Mouse (Mus musculus) gastrocnemius, adult 8-10 months (tissue): Measurements from ENCODE around the gene Mapk13. TPM values are rescaled to one million over a fixed set of nuclear protein-coding genes. Genes with fewer than 3 reads are reported as not detected.

Experiments used
- DNase-seq, 2 experiments: peaks; one replicate each; pipeline ENCODE4 v3.0.0; 2022; ENCODE audit warnings: low spot score in 2 of 2
- total RNA-seq, 4 experiments: library from RNA; stranded (reverse); gene quantifications; 2 replicates each; pipeline ENCODE4 v1.2.4; 2022

The Mapk13 gene
- total RNA-seq, 4 experiments from 2014 or later: 0.34 TPM; not detected in 3

- no peak for DNase-seq
Observed at GRCm38 (mm10) chr17:28775161-28775560, 6.1 kb downstream of the Mapk13 start.

GRCm38 (mm10) chr17:28776817-28777216 is 7.7 kb downstream of the Mapk13 start:
- DNase-seq: no peak

GRCm38 (mm10) chr17:28777231-28778005 is 8.3 kb downstream of the Mapk13 start:
- DNase-seq: peak; percentile 48 to 83

- DNase-seq: no peak
Observed at GRCm38 (mm10) chr17:28779735-28780134, 10.6 kb downstream of the Mapk13 start.

- DNase-seq: no peak
Observed at GRCm38 (mm10) chr17:28780836-28781235, 11.7 kb downstream of the Mapk13 start.

GRCm38 (mm10) chr17:28781290-28782045 is 12.4 kb downstream of the Mapk13 start:
- no peak for DNase-seq

- DNase-seq: no peak
Observed at GRCm38 (mm10) chr17:28785036-28785435, 15.9 kb downstream of the Mapk13 start.

GRCm38 (mm10) chr17:28787507-28787906 is 18.4 kb downstream of the Mapk13 start:
- no peak for DNase-seq

- DNase-seq: no peak
Observed at GRCm38 (mm10) chr17:28797031-28797430, 27.9 kb downstream of the Mapk13 start.

- no peak for DNase-seq
Observed at GRCm38 (mm10) chr17:28799291-28800160, 30.4 kb downstream of the Mapk13 start.

GRCm38 (mm10) chr17:28800281-28800670 is 31.2 kb downstream of the Mapk13 start:
- DNase-seq: no peak

GRCm38 (mm10) chr17:28800671-28801412 is 31.7 kb downstream of the Mapk13 start, which contains the start of gene Brpf3:
Gene Brpf3, plus strand, starts transcription at chr17:28801090.
- peak; percentile 60 to 69 for DNase-seq

- peak; percentile 98 to 99 for DNase-seq
Observed at GRCm38 (mm10) chr17:28801474-28802005, 32.4 kb downstream of the Mapk13 start.

- DNase-seq: peak in 1 of 2 experiments; percentile 20
Observed at GRCm38 (mm10) chr17:28802006-28802481, 32.9 kb downstream of the Mapk13 start.

- DNase-seq: no peak
Observed at GRCm38 (mm10) chr17:28803316-28803715, 34.2 kb downstream of the Mapk13 start.

- no peak for DNase-seq
Observed at GRCm38 (mm10) chr17:28804973-28805372, 35.9 kb downstream of the Mapk13 start.

GRCm38 (mm10) chr17:28806770-28807169 is 37.7 kb downstream of the Mapk13 start:
- DNase-seq: no peak

GRCm38 (mm10) chr17:28808714-28809113 is 39.6 kb downstream of the Mapk13 start:
- DNase-seq: no peak

- no peak for DNase-seq
Observed at GRCm38 (mm10) chr17:28809175-28809831, 40.2 kb downstream of the Mapk13 start.

GRCm38 (mm10) chr17:28812345-28812744 is 43.2 kb downstream of the Mapk13 start:
- DNase-seq: no peak
